Mouse (Mus musculus) heart, adult 18-20 months (tissue): ENCODE measurements around the gene Gramd1a. TPM values are rescaled to one million over a fixed set of nuclear protein-coding genes. Genes with fewer than 3 reads are reported as not detected.

Experiments
- DNase-seq, 2 experiments: peaks; one replicate each; pipeline ENCODE4 v3.0.0; 2021 to 2022; ENCODE audit warnings: mixed read lengths in 1 of 2
- total RNA-seq, 2 experiments: library from RNA; stranded (reverse); gene quantifications; 2 replicates each; pipeline ENCODE4 v1.2.3; 2021

The Gramd1a gene
- total RNA-seq, 2 experiments from 2014 or later: 26.6 to 34.5 TPM

- DNase-seq: peak; percentile 85
These were observed 4.1 kb downstream of the Gramd1a start for GRCm38 (mm10) chr7:31151301-31152241.

- peak; percentile 93 to 96 for DNase-seq
These were observed 5.0 kb downstream of the Gramd1a start for GRCm38 (mm10) chr7:31150566-31151300.

- no peak for DNase-seq
These were observed 5.7 kb downstream of the Gramd1a start for GRCm38 (mm10) chr7:31149751-31150565.

GRCm38 (mm10) chr7:31149271-31149670, 6.4 kb downstream of the Gramd1a start:
- DNase-seq: no peak

GRCm38 (mm10) chr7:31148756-31149155, 6.9 kb downstream of the Gramd1a start:
- peak; percentile 77 to 88 for DNase-seq

GRCm38 (mm10) chr7:31148086-31148485, 7.6 kb downstream of the Gramd1a start:
- no peak for DNase-seq

- DNase-seq: no peak
These were observed 10.0 kb downstream of the Gramd1a start for GRCm38 (mm10) chr7:31145596-31146160.

GRCm38 (mm10) chr7:31144886-31145285, 10.8 kb downstream of the Gramd1a start:
- DNase-seq: no peak

- DNase-seq: no peak
These were observed 14.8 kb downstream of the Gramd1a start for GRCm38 (mm10) chr7:31140941-31141340.

GRCm38 (mm10) chr7:31140302-31140701, 15.4 kb downstream of the Gramd1a start:
- no peak for DNase-seq

GRCm38 (mm10) chr7:31139765-31140164, 15.9 kb downstream of the Gramd1a start:
- peak; percentile 57 to 75 for DNase-seq

GRCm38 (mm10) chr7:31135717-31136116, 20.0 kb downstream of the Gramd1a start:
- DNase-seq: no peak

- DNase-seq: no peak
These were observed 23.8 kb downstream of the Gramd1a start for GRCm38 (mm10) chr7:31131866-31132265.

- DNase-seq: peak; percentile 56 to 69
These were observed 24.9 kb downstream of the Gramd1a start for GRCm38 (mm10) chr7:31130841-31131240.

GRCm38 (mm10) chr7:31130197-31130596, 25.5 kb downstream of the Gramd1a start:
- no peak for DNase-seq

- DNase-seq: no peak
These were observed 27.5 kb downstream of the Gramd1a start for GRCm38 (mm10) chr7:31128157-31128705.

GRCm38 (mm10) chr7:31126851-31127724, 28.6 kb downstream of the Gramd1a start, which contains the start of gene Scn1b:
Gene Scn1b, minus strand, starts transcription at chr7:31127003.
- DNase-seq: peak; percentile 69 to 79

GRCm38 (mm10) chr7:31126211-31126751, 29.4 kb downstream of the Gramd1a start:
- DNase-seq: no peak

- no peak for DNase-seq
These were observed 30.6 kb downstream of the Gramd1a start for GRCm38 (mm10) chr7:31125116-31125515.

GRCm38 (mm10) chr7:31124381-31124780, 31.3 kb downstream of the Gramd1a start:
- no peak for DNase-seq
